Mouse (Mus musculus) liver, adult 2 months (tissue): ENCODE results near the gene Btbd3. TPM values are rescaled to one million over a fixed set of nuclear protein-coding genes. Genes with fewer than 3 reads are reported as not detected.

Experiments used
- DNase-seq: peaks from one replicate; pipeline ENCODE4 v3.0.0-alpha.2; 2011; ENCODE audit warnings: low read depth, low spot score; ENCODE audit errors: extremely low read depth
- H3K27ac ChIP-seq: fragments of 200-500 bp; replicated peaks from 2 replicates; pipeline ENCODE4 v1.5.1; 2012; ENCODE audit warnings: low read depth, mild to moderate bottlenecking, control low read depth, inconsistent platforms, low read length; ENCODE audit not compliant: insufficient read depth
- H3K27me3 ChIP-seq: fragments of 200-500 bp; 2 replicates; pipeline ENCODE4 v1.6.1; 2012; ENCODE audit warnings: mild to moderate bottlenecking, moderate library complexity, low read length, inconsistent platforms; ENCODE audit not compliant: control insufficient read depth, insufficient read depth
- H3K36me3 ChIP-seq: fragments of 200-500 bp; 2 replicates; pipeline ENCODE4 v1.6.1; 2012; ENCODE audit warnings: low read length, inconsistent platforms; ENCODE audit not compliant: control insufficient read depth, insufficient read depth
- H3K4me1 ChIP-seq: fragments of 200-500 bp; 2 replicates; pipeline ENCODE4 v1.6.1; 2011; ENCODE audit warnings: low read length; ENCODE audit not compliant: control insufficient read depth, insufficient read depth
- H3K4me3 ChIP-seq: fragments of 200-500 bp; 2 replicates; pipeline ENCODE4 v1.5.1; 2011; ENCODE audit warnings: low read depth, mild to moderate bottlenecking, control low read depth, low read length, moderate library complexity; ENCODE audit not compliant: insufficient read depth
- H3K79me2 ChIP-seq: fragments of 200-500 bp; 2 replicates; pipeline ENCODE4 v1.6.1; 2012; ENCODE audit warnings: inconsistent platforms, mild to moderate bottlenecking, low read length, moderate library complexity; ENCODE audit not compliant: control insufficient read depth, insufficient read depth
- H3K9ac ChIP-seq: fragments of 200-500 bp; 2 replicates; pipeline ENCODE4 v1.6.1; 2012; ENCODE audit warnings: low read depth, mild to moderate bottlenecking, control low read depth, inconsistent platforms, low read length
- CTCF ChIP-seq: fragments of 200-500 bp; IDR thresholded peaks from 2 replicates; pipeline ENCODE4 v1.5.1; 2011; ENCODE audit warnings: low read depth, low read length, control low read depth
- POLR2A ChIP-seq: fragments of 200-500 bp; IDR thresholded peaks from 2 replicates; pipeline ENCODE4 v1.6.1; 2011; ENCODE audit warnings: low read length, control low read depth; ENCODE audit not compliant: insufficient read depth; ENCODE audit errors: extremely low read depth
- WGBS: fragments of 180-500 bp; shearing (Covaris S2); methylation state at CpG from one replicate; pipeline ENCODE4 v1.1.7; 2018; 5-methylcytosine and 5-hydroxymethylcytosine counted together
- polyA plus RNA-seq: library from polyadenylated mRNA; depleted of rRNA; stranded (reverse); fragments of >200 nt; gene quantifications from 2 replicates; pipeline ENCODE4 v1.2.3, GENCODE M21; 2012
- total RNA-seq: library from RNA; depleted of rRNA; stranded (reverse); fragments of >200 nt; gene quantifications from 2 replicates; pipeline ENCODE4 v1.2.3, GENCODE M21; 2014

The Btbd3 gene
- total and polyA plus RNA-seq, 2 experiments: 1.4 to 2.7 TPM

DNA sequence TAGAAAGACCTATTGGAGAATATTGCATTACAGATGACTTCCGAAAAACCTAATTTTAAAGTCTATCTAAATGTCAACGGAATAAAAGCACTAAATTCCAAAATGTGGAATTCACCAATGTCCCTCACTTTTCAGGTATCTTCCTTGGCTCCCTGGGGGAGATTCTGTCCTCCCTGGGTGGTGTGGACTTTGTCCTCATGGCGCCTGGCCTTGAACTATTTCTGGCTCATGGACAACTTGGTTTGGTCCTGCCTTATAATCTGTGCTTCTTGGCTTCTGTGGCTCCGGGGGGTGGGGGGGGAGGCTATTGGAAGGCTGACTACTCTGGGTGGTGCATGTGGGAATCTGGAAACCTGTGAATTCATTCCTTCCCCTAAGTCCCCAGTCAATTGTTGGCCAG lies 109.0 kb downstream of the Btbd3 start:
- H3K4me3 ChIP-seq: no peak overlapping the region
- no peak for DNase-seq
- H3K4me1 ChIP-seq: no peaks in the 10 kb centered on the region
- WGBS: 80% methylated on average over 4 of the region's 4 CpGs
- no peak overlapping the region for H3K27ac ChIP-seq
- no peak for TF ChIP-seq CTCF
- no peak for TF ChIP-seq POLR2A
- H3K36me3 ChIP-seq: no peaks in the 10 kb centered on the region
- H3K27me3 ChIP-seq: no peaks in the 10 kb centered on the region
- H3K9ac ChIP-seq: no peak overlapping the region
- no peaks in the 10 kb centered on the region for H3K79me2 ChIP-seq

DNA sequence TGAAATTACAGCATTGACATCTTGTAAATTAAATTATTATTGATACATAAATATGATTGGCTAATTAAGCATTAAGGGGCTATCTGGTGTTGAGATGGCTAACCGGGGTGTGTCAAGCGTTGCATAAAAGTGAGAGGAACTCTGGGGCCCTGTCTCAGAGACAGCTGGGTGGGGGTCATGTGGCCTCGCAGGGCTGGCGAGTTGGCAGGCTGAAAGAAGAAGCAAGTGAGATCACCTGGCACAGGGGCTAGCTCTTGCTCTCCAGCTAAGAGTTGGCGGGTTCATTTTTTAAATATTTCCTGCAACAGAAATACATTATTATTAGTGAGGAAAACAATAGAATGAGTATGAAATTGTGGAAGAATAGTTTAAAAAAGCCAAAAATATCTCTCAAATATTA lies 118.2 kb downstream of the Btbd3 start:
- H3K9ac ChIP-seq: no peak overlapping the region
- DNase-seq: no peak
- no peaks in the 10 kb centered on the region for H3K79me2 ChIP-seq
- no peaks in the 10 kb centered on the region for H3K36me3 ChIP-seq
- H3K27me3 ChIP-seq: no peaks in the 10 kb centered on the region
- no peak overlapping the region for H3K27ac ChIP-seq
- WGBS: 84% methylated on average over 5 of the region's 5 CpGs
- H3K4me1 ChIP-seq: no peaks in the 10 kb centered on the region
- H3K4me3 ChIP-seq: no peak overlapping the region
- TF ChIP-seq CTCF: no peak
- TF ChIP-seq POLR2A: no peak

DNA sequence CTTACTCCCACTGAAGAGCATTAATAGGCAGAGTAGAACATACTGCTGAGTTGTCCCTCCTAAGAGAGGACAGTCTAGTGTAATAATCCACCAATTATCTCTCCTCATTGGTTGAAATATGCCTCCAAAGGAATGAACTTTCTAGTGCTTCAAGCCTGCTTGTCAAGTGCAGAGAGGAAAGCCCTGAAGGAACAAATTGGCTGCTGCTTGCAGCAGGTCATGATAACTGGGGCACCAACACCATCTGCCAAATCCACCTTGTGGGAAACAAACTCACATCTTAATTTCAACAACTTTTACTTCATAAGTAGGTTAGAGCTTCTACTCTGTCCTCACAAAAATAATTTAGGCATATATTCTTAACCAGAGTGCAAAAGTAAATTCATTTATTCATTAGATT lies 122.5 kb downstream of the Btbd3 start:
- no peak for DNase-seq
- H3K9ac ChIP-seq: no peak overlapping the region
- no peak overlapping the region for H3K27ac ChIP-seq
- no peaks in the 10 kb centered on the region for H3K27me3 ChIP-seq
- TF ChIP-seq POLR2A (no peak), CTCF (no peak)
- H3K79me2 ChIP-seq: no peaks in the 10 kb centered on the region
- no peaks in the 10 kb centered on the region for H3K4me1 ChIP-seq
- no peaks in the 10 kb centered on the region for H3K36me3 ChIP-seq
- no peak overlapping the region for H3K4me3 ChIP-seq

DNA sequence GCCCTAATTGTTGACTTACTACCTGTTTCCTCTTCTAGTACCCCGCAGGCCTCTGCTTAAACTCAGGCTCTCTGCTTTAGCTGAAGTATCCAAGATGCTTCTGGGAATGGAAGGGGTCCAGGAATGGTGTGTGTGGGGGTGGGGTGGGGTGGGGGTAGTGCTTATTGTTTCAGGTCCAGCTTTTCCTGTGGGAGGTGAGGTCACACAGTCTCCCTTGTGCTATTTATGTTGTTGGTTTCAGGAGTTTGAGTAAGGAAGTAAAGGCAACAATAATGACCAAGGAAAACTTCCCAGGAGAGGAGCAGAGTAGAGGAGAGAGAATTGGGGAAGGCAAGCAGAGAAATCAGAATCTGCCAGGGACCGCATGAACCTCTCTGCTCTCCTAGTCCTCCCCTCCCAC lies 128.4 kb downstream of the Btbd3 start:
- no peaks in the 10 kb centered on the region for H3K79me2 ChIP-seq
- no peaks in the 10 kb centered on the region for H3K4me1 ChIP-seq
- H3K27me3 ChIP-seq: no peaks in the 10 kb centered on the region
- DNase-seq: no peak
- WGBS: 76% methylated on average over 2 of the region's 2 CpGs
- no peaks in the 10 kb centered on the region for H3K36me3 ChIP-seq
- TF ChIP-seq POLR2A (no peak), CTCF (no peak)
- no peak overlapping the region for H3K9ac ChIP-seq
- no peak overlapping the region for H3K27ac ChIP-seq
- no peak overlapping the region for H3K4me3 ChIP-seq

DNA sequence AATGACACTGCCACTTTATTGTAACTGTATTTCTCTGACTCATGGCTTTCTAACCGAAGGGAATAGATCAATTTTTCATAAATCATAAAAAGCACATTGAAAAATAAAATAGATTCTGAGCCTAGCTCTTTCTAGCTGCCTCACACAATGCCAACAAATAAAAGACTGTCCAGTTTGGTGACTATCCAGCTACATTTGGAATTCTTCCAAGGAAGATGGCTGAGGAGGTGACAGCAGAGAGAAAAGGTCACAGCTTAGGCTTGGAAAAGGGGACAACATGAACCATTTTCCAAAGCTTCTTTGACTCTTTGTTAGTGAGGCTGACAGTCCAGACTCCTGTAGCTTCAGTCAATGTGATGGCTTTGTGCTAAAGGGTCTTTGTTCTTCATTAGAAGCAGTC lies 132.2 kb downstream of the Btbd3 start:
- 53% methylated on average over 1 of the region's 1 CpGs for WGBS

DNA sequence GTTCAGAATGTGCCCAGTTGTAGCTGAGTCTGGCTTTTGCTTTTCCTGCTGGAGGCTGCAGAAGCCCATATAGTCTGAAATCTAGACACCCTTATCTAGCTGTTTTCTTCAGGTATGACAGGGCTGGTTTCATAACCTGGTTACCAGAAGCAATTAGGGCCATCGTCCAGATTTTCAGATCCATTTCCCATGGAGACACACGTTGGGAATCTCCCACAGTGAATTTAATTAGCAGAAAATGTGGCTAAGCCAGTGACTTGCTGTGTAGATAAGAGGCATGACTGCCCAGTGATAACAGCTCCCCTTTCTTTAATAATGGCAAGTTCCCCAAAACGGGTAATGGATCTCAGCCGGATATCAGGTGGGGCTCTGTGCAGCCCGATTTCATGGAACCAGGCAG lies 146.7 kb downstream of the Btbd3 start:
- H3K4me3 ChIP-seq: no peak overlapping the region
- H3K36me3 ChIP-seq: no peaks in the 10 kb centered on the region
- no peaks in the 10 kb centered on the region for H3K79me2 ChIP-seq
- no peaks in the 10 kb centered on the region for H3K27me3 ChIP-seq
- no peak overlapping the region for H3K27ac ChIP-seq
- TF ChIP-seq CTCF: no peak
- no peak for TF ChIP-seq POLR2A
- 64% methylated on average over 5 of the region's 5 CpGs for WGBS
- DNase-seq: no peak
- H3K9ac ChIP-seq: no peak overlapping the region
- H3K4me1 ChIP-seq: no peaks in the 10 kb centered on the region

More for the DNA sequence above, 132.2 kb downstream of the Btbd3 start:
- no peaks in the 10 kb centered on the region for H3K27me3 ChIP-seq
- no peak overlapping the region for H3K4me3 ChIP-seq
- TF ChIP-seq POLR2A: no peak
- no peak for TF ChIP-seq CTCF
- no peak overlapping the region for H3K27ac ChIP-seq
- H3K9ac ChIP-seq: no peak overlapping the region
- no peaks in the 10 kb centered on the region for H3K79me2 ChIP-seq
- DNase-seq: peak; percentile 15
- no peaks in the 10 kb centered on the region for H3K4me1 ChIP-seq
- H3K36me3 ChIP-seq: no peaks in the 10 kb centered on the region
